Mouse (Mus musculus) spleen, adult 2 months (tissue): ENCODE results near the gene Rabep2.

Experiments used
- CTCF ChIP-seq: fragments of 200-500 bp; IDR thresholded peaks from 2 replicates; pipeline ENCODE4 v1.5.1; 2011; ENCODE audit warnings: mild to moderate bottlenecking, inconsistent platforms; ENCODE audit not compliant: insufficient read depth, insufficient read length, insufficient replicate concordance; ENCODE audit errors: extremely low read depth
- POLR2A ChIP-seq: fragments of 200-500 bp; IDR thresholded peaks from 2 replicates; pipeline ENCODE4 v1.6.1; 2011; ENCODE audit warnings: low read depth, low read length, inconsistent platforms

- no peak for TF ChIP-seq CTCF
- no peak; the same call in 1 of the 2 replicates for TF ChIP-seq POLR2A
These were observed 58.5 kb downstream of the Rabep2 start, which contains the start of gene Tufm for GRCm38 (mm10) chr7:126487052-126487483.
